30 mouse cellular contexts compared by ENCODE assay signal in the genomic region with DNA sequence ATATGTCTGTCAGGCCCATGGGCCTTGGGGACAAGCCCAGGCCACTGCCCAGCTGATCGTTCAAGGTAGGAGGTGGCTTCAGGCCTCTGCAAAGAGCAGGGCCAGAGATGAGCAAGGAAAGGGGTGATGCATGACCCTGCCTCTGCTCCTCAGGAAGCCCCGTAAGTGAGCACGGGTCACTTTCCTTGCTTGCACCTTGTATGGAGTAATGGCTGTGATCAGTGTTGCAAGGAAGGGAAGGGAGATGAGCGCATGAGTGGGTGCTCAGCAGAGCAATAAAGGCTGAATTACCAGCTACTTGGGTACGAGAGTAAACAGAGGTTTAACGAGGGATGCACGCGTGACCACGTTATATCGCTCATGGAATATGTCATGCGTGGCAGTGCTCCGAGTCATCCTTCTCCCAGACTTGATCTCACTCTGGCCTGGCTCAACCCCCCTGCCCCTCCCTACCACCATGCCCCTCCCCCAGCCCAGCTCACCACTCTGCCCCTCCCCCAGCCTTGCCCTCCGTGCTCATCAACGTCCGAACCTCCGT. TPM values are rescaled to one million over a fixed set of nuclear protein-coding genes. Genes with fewer than 3 reads are reported as not detected.
"Had no signal": no experiment of that assay in that cellular context is flagged by ENCODE, and none has a peak within 500 bp of the region (broad histone marks: within the 10 kb centered on the region; RNA-seq: fewer than 3 reads in every experiment).

No protein-coding gene starts in this region.

- DNase-seq: gastrocnemius, postnatal 14 days; gastrocnemius, postnatal 36 days; heart, adult 11 months; heart, adult 2 months; heart, postnatal 14 days; heart, postnatal 36 days; kidney, adult 2 months; kidney, adult 9 months; kidney, postnatal 25 days; layer of hippocampus, adult 9-11 months; layer of hippocampus, postnatal 36 days; left cerebral cortex, postnatal 4 days had no signal

- H3K9ac ChIP-seq: heart, embryonic 13.5 days; heart, embryonic 15.5 days; hindbrain, embryonic 13.5 days; hindbrain, embryonic 15.5 days; limb, embryonic 13.5 days; limb, embryonic 15.5 days; liver, embryonic 12.5 days; liver, embryonic 14.5 days had no signal

- H3K36me3 ChIP-seq: hindbrain, embryonic 15.5 days had no signal

- H3K4me1 ChIP-seq: heart, embryonic 13.5 days; heart, embryonic 15.5 days; hindbrain, embryonic 13.5 days; hindbrain, embryonic 15.5 days; limb, embryonic 13.5 days; limb, embryonic 15.5 days; liver, embryonic 12.5 days had no signal

- H3K4me3 ChIP-seq: heart, adult 2 months; heart, embryonic 13.5 days; heart, embryonic 15.5 days; hindbrain, embryonic 13.5 days; hindbrain, embryonic 15.5 days; limb, embryonic 13.5 days; limb, embryonic 15.5 days; liver, embryonic 12.5 days had no signal

- H3K9me3 ChIP-seq: heart, embryonic 13.5 days; heart, embryonic 15.5 days; hindbrain, embryonic 13.5 days; hindbrain, embryonic 15.5 days; limb, embryonic 13.5 days; limb, embryonic 15.5 days; liver, embryonic 12.5 days had no signal

- H3K27me3 ChIP-seq: heart, embryonic 13.5 days; heart, embryonic 15.5 days; hindbrain, embryonic 13.5 days; hindbrain, embryonic 15.5 days; limb, embryonic 13.5 days; limb, embryonic 15.5 days; liver, embryonic 12.5 days had no signal

- H3K4me2 ChIP-seq: heart, embryonic 11.5 days; heart, embryonic 13.5 days; heart, embryonic 15.5 days; hindbrain, embryonic 13.5 days; hindbrain, embryonic 15.5 days; limb, embryonic 13.5 days; limb, embryonic 15.5 days; liver, embryonic 12.5 days had no signal

- ATAC-seq: hindbrain, postnatal 0 days; intestine, embryonic 16.5 days; liver, embryonic 12.5 days had no signal

- H3K27ac ChIP-seq: heart, adult 2 months; heart, embryonic 13.5 days; heart, embryonic 15.5 days; hindbrain, embryonic 13.5 days; hindbrain, embryonic 15.5 days; hindbrain, postnatal 0 days; limb, embryonic 13.5 days; limb, embryonic 15.5 days; liver, embryonic 12.5 days; liver, embryonic 14.5 days had no signal

RNA-seq across cellular contexts. Expression of gene Ldlrad2, which starts 17.6 kb away (rescaled TPM):
- polyA plus RNA-seq: gonadal fat pad, adult 2 months; heart, adult 2 months; heart, embryonic 11.5 days; heart, embryonic 13.5 days; heart, postnatal 0 days; intestine, embryonic 14.5 days; intestine, embryonic 16.5 days; kidney, adult 2 months; large intestine, adult 2 months; limb, embryonic 11.5 days; limb, embryonic 13.5 days; liver, adult 2 months; liver, embryonic 12.5 days; liver, embryonic 14.5 days; liver, embryonic 16.5 days had no signal
